Mouse (Mus musculus) embryonic facial prominence, embryonic 12.5 days (tissue): ENCODE data around the gene Cd300lb. TPM values are rescaled to one million over a fixed set of nuclear protein-coding genes. Genes with fewer than 3 reads are reported as not detected.
"Not testable (repeated sequence)": the region's sequence is repeated elsewhere in the genome, so short reads cannot be mapped to it uniquely, and the experiment has no call there.

Experiments
- ATAC-seq: fragments of 200-750 bp; cut with Nextera tagmentation; 2 replicates; pipeline ENCODE4 v1.8.0; 2017; ENCODE audit not compliant: insufficient number of reproducible peaks, insufficient read depth, low FRiP score, low TSS enrichment
- H3K27ac ChIP-seq: fragments of 300-500 bp; sonication (generic); 2 replicates; pipeline ENCODE4 v1.5.1; 2016; ENCODE audit warnings: mild to moderate bottlenecking
- H3K27me3 ChIP-seq: fragments of 300-500 bp; sonication (generic); 2 replicates; pipeline ENCODE4 v1.6.1; 2016; ENCODE audit warnings: mild to moderate bottlenecking, moderate library complexity
- H3K36me3 ChIP-seq: fragments of 300-500 bp; sonication (generic); 2 replicates; pipeline ENCODE4 v1.6.1; 2016; ENCODE audit warnings: mild to moderate bottlenecking
- H3K4me1 ChIP-seq: fragments of 300-500 bp; sonication (generic); 2 replicates; pipeline ENCODE4 v1.6.1; 2016
- H3K4me2 ChIP-seq: fragments of 300-500 bp; sonication (generic); replicated peaks from 2 replicates; pipeline ENCODE4 v1.6.1; 2016; ENCODE audit warnings: mild to moderate bottlenecking, moderate library complexity
- H3K4me3 ChIP-seq: fragments of 300-500 bp; sonication (generic); 2 replicates; pipeline ENCODE4 v1.5.1; 2016; ENCODE audit warnings: mild to moderate bottlenecking
- H3K9ac ChIP-seq: fragments of 300-500 bp; sonication (generic); 2 replicates; pipeline ENCODE4 v1.6.1; 2016; ENCODE audit warnings: mild to moderate bottlenecking, moderate library complexity
- H3K9me3 ChIP-seq: fragments of 300-500 bp; sonication (generic); 2 replicates; pipeline ENCODE4 v1.6.1; 2016; ENCODE audit warnings: mild to moderate bottlenecking, moderate library complexity
- whole genome bisulfite sequencing: fragments of 180-500 bp; shearing (Covaris S2); methylation state at CpG from one replicate; pipeline ENCODE4 v1.1.7; 2016; 5-methylcytosine and 5-hydroxymethylcytosine counted together
- polyA plus RNA-seq: library from polyadenylated mRNA; unstranded; fragments of >200 nt; fragmentation: Nextera tagmentation; extraction: Ambion mirVana; gene quantifications from 2 replicates; pipeline ENCODE4 v1.2.1, GENCODE M21; 2016

Gene Cd300lb
- polyA plus RNA-seq, 1 experiment from 2014 or later, result 0.36 TPM

DNA sequence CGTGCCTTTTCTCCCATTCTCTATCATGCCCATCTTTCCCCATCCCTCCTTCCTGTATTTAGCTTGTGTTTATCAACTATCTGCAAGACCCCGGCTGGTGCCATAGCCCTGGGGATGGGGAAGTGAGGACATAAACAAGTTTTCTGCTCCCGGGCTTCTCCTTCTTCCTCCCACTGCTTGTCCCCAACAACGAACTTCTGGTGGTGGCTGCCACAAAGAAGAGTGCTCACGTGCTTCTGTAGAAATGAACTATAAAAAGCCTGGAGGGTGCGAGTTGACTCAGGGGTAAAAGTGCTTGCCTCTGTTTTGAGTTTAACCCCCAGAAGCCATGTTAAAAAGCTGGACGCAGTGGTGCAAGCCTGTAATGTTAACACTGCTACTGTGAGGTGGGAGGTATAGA is 19.2 kb downstream of the Cd300lb start:
- Histone ChIP-seq H3K27ac (no peak overlapping the region), H3K4me1 (no peaks in the 10 kb centered on the region), H3K9me3 (no peaks in the 10 kb centered on the region), H3K36me3 (no peaks in the 10 kb centered on the region), H3K27me3 (no peaks in the 10 kb centered on the region), H3K4me2 (no peak overlapping the region), H3K4me3 (no peak overlapping the region), H3K9ac (no peak overlapping the region)
- no peak for ATAC-seq
- 41% methylated on average over 7 of the region's 7 CpGs for WGBS

GRCm38 (mm10) chr11:114912847-114913246 is 21.3 kb downstream of the Cd300lb start:
- Histone ChIP-seq H3K27me3 (no peaks in the 10 kb centered on the region), H3K4me3 (no peak overlapping the region), H3K27ac (no peak overlapping the region), H3K9ac (no peak overlapping the region), H3K9me3 (no peaks in the 10 kb centered on the region), H3K36me3 (no peaks in the 10 kb centered on the region), H3K4me1 (no peaks in the 10 kb centered on the region), H3K4me2 (no peak overlapping the region)
- no peak for ATAC-seq
- 17% methylated on average over 9 of the region's 9 CpGs for WGBS

DNA sequence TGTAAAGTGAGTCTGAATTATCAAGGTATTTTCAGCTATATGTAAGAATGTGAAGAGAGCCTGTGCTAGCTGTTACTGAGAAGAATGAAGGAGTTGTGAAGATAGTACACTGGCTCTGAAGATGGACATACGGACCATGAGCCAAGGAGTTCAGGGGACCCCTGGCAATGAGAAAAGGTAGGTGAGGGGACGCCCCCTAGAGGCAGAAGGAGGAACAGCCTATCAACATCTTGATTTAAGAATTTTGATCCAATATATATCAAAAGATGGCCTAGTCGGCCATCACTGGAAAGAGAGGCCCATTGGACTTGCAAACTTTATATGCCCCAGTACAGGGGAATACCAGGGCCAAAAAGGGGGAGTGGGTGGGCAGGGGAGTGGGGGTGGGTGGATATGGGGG is 24.6 kb downstream of the Cd300lb start:
- H3K4me2 ChIP-seq, H3K4me3 ChIP-seq, H3K36me3 ChIP-seq, H3K27me3 ChIP-seq, H3K4me1 ChIP-seq, H3K9ac ChIP-seq, ATAC-seq, H3K9me3 ChIP-seq, H3K27ac ChIP-seq: not testable (repeated sequence)
- WGBS, result 38% methylated on average over 3 of the region's 3 CpGs

GRCm38 (mm10) chr11:114908086-114908485 is 26.1 kb downstream of the Cd300lb start:
- Histone ChIP-seq H3K27me3 (no peaks in the 10 kb centered on the region), H3K9ac (no peak overlapping the region), H3K9me3 (no peaks in the 10 kb centered on the region), H3K4me1 (no peaks in the 10 kb centered on the region), H3K36me3 (no peaks in the 10 kb centered on the region), H3K4me2 (no peak overlapping the region), H3K27ac (no peak overlapping the region), H3K4me3 (no peak overlapping the region)
- WGBS, result 53% methylated on average over 4 of the region's 4 CpGs
- no peak for ATAC-seq

DNA sequence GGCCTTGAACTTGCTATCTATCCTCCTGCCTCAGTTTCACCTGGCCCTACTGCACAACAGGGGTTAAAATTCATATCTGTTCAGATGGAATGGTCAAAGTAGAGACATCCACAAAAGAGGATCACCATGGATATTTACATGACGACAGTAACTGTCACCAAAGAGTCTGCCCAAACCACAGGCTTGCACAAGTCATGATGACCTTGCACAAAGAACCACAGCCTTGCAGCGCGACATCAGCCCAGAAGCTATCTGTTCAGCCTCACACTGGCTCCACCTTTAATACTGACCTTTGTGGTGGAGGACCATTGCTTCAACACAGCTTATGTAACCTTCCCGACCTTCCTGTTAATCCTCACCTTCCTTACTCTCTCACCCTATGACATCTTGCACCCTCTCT is 26.6 kb downstream of the Cd300lb start:
- ATAC-seq, result no peak
- Histone ChIP-seq H3K27me3 (no peaks in the 10 kb centered on the region), H3K9ac (no peak overlapping the region), H3K4me3 (no peak overlapping the region), H3K9me3 (no peaks in the 10 kb centered on the region), H3K36me3 (no peaks in the 10 kb centered on the region), H3K4me1 (no peaks in the 10 kb centered on the region), H3K4me2 (no peak overlapping the region), H3K27ac (no peak overlapping the region)
- 83% methylated on average over 4 of the region's 4 CpGs for WGBS

DNA sequence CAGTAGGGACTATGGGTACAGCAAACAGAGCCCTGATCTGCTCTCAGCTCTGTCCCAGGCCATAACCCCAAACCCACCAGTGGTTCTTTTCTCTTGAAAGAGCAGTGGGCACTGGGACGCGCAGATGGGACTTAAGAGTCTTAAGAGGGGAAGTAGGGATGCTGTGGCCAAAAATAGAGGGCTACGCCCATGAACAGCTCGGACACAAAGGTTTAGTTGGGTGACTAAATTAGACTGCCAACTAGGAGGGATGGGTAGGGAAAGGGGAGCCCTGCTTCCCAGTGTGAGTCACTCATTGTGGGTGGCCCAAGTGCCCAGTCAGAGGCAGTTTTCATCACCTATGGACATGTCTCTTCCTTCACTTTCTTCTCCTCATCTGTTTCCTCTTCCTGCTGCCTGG is 31.0 kb downstream of the Cd300lb start:
- WGBS, result 94% methylated on average over 4 of the region's 4 CpGs

GRCm38 (mm10) chr11:114898026-114898425 is 36.2 kb downstream of the Cd300lb start:
- Histone ChIP-seq H3K27me3 (no peaks in the 10 kb centered on the region), H3K4me3 (no peak overlapping the region), H3K27ac (no peak overlapping the region), H3K4me1 (no peaks in the 10 kb centered on the region), H3K9me3 (no peaks in the 10 kb centered on the region), H3K36me3 (no peaks in the 10 kb centered on the region), H3K4me2 (no peak overlapping the region), H3K9ac (no peak overlapping the region)
- 32% methylated on average over 1 of the region's 1 CpGs for WGBS
- ATAC-seq, result no peak

More for the DNA sequence above, 31.0 kb downstream of the Cd300lb start:
- Histone ChIP-seq H3K27ac (no peak overlapping the region), H3K9me3 (no peaks in the 10 kb centered on the region), H3K27me3 (no peaks in the 10 kb centered on the region), H3K4me1 (no peaks in the 10 kb centered on the region), H3K4me3 (no peak overlapping the region), H3K9ac (no peak overlapping the region), H3K4me2 (no peak overlapping the region), H3K36me3 (no peaks in the 10 kb centered on the region)
- no peak for ATAC-seq

DNA sequence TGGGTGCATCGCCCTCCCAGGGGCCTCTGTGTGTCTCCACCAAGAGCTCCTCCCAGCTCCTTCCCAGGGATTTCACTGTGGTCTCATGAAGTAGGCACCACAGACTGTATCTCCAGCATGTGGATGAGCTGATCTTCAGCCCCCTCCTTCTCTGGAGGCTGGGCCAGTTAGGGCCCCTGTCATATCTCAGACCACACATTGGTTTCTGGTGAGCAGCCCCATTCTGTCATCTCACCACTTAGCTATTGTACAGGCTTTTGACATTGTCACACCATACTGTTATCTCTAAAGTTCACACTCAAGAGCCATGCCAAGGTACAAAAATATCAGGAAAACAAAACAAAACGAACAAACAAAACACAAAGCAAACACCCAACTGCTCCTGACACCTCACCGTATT is 38.1 kb downstream of the Cd300lb start:
- Histone ChIP-seq H3K9ac (no peak overlapping the region), H3K9me3 (no peaks in the 10 kb centered on the region), H3K27me3 (no peaks in the 10 kb centered on the region), H3K4me3 (no peak overlapping the region), H3K27ac (no peak overlapping the region), H3K4me1 (no peaks in the 10 kb centered on the region), H3K36me3 (no peaks in the 10 kb centered on the region), H3K4me2 (no peak overlapping the region)
- 79% methylated on average over 3 of the region's 3 CpGs for WGBS
- ATAC-seq, result no peak

DNA sequence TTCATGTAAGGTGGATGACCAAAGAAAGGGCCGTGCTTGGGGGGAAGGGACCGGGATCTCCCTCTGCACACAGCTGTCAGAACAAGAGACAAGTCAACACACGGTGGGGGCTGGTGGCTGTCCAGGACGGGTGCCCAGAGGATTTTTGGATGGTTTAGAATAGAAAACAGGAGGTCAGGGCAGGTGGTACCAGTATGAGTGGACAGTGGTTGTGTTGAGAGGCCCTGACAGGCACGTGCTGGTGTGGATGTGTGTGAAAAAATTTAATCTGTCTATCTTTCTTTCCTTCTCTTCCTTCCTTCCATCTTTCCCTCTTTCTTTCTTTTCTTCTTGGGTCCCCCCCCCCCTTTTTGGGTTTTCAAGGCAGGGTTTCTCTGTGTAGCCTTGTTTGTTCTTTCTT is 43.6 kb downstream of the Cd300lb start:
- no peaks in the 10 kb centered on the region for H3K4me1 ChIP-seq
- 56% methylated on average over 5 of the region's 5 CpGs for WGBS
- no peaks in the 10 kb centered on the region for H3K9me3 ChIP-seq
- H3K27me3 ChIP-seq, result no peaks in the 10 kb centered on the region
- H3K36me3 ChIP-seq, result no peaks in the 10 kb centered on the region
- H3K27ac ChIP-seq, result no peak overlapping the region
- no peak overlapping the region for H3K4me3 ChIP-seq
- no peak overlapping the region for H3K9ac ChIP-seq
- ATAC-seq, result no peak
- no peak overlapping the region for H3K4me2 ChIP-seq

DNA sequence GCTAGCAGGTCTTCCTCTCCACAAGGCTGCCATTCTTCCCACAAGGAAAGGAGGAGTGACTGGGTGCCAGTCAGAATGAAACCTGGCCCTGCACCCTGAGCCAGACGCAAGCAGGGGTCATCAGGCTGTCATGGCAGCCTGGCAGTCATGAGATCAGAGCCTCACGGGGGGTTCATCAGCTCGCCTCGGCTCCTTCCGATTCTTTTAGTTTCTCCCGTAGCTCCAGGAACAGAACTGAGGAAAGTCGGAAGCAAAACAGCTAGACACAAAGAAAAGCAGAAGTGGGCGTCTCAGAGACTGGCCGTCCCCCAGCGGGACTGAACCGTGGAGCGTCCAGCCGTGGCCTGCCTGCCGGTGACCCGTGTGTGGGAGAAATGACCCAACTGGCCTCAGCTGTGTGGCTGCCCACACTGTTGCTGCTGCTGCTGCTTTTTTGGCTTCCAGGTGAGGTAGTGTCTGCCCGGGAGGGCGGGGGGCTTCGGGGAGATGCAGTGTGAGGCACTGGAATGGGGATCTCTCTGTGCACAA is 44.1 kb downstream of the Cd300lb start, which contains the start of gene Cd300a:
TSS of gene Cd300a (plus strand) at position 51 of the 528 bp plus-strand sequence.
- no peak for ATAC-seq
- Histone ChIP-seq H3K9ac (no peak within 1 kb of the TSS), H3K4me3 (no peak within 1 kb of the TSS), H3K4me2 (no peak within 1 kb of the TSS), H3K27ac (no peak within 1 kb of the TSS), H3K27me3 (no peaks in the 10 kb centered on the region), H3K9me3 (no peaks in the 10 kb centered on the region), H3K4me1 (no peaks in the 10 kb centered on the region), H3K36me3 (no peaks in the 10 kb centered on the region)
- WGBS, result 63% methylated on average over 18 of the region's 18 CpGs

DNA sequence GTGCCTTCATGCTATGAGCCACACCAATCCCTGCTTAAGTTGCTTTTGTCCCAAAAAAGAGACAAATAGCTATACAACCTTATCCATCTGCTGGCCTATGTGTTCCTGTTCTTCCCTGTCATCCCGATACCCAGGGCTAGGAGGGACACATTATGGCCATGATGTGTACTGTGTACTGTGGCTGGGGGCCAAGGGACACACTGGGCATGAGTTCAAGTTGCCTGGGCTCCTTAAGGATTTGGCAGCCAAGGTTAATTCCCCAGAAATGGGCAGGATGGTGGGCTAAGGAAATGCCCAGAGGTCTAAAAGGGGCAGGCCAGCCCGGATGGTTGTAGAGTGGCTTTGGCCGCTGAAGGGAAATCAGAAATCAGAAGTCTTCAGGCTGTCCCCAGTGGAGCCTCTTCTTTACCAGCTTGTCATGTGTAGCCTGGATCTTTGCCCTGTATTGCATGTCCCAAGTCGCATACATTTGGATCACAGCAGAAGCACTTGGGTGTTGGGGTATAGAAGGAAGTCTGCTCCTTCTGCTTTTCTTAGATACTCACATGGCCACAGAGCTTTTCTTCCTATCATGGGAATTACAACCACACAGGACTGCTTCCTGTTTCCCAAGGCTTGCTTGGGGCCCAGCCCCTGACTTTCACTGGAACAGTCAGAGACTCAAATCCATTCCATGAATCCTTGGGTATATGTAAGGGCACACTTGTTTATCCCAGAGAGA is 49.6 kb downstream of the Cd300lb start:
- no peak for ATAC-seq
- Histone ChIP-seq H3K9ac (no peak overlapping the region), H3K27ac (no peak overlapping the region), H3K9me3 (no peaks in the 10 kb centered on the region), H3K4me3 (no peak overlapping the region), H3K36me3 (no peaks in the 10 kb centered on the region), H3K27me3 (no peaks in the 10 kb centered on the region), H3K4me2 (no peak overlapping the region), H3K4me1 (0 out of 2 replicates have a peak, but pooled peaks cover 3% of the 10 kb centered on the region)
- WGBS, result 88% methylated on average over 4 of the region's 4 CpGs

DNA sequence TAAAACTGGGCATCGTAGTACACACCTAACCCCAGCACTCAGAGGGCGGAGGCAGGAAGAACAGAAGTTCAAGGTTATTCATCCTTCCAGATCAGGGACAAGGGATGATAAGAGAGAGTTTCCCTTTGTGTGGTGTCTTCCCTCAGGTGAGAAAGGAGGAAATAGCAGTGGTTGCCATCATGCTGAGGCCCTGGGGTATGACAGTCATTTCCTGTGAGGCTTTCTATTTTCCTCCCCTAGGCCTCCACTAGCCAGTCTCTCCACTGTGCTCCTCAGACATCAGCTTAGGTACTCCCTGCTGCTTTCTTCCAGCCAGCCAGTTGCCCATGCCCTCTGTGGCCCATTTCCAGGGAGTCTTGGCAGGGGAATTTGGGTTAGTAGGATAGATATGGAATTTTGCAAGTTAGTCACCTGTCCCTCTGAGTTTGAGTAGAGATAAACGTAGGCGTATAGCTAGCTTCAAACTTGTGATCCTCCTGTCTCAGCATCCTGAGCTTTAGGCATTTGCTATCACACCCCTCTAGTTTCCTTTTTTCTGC is 50.9 kb downstream of the Cd300lb start:
- Histone ChIP-seq H3K27ac (no peak overlapping the region), H3K9me3 (no peaks in the 10 kb centered on the region), H3K27me3 (no peaks in the 10 kb centered on the region), H3K4me3 (no peak overlapping the region), H3K4me2 (no peak overlapping the region), H3K36me3 (no peaks in the 10 kb centered on the region), H3K4me1 (0 out of 2 replicates have a peak, but pooled peaks cover 3% of the 10 kb centered on the region), H3K9ac (no peak overlapping the region)
- no peak for ATAC-seq
- WGBS, result 86% methylated on average over 4 of the region's 4 CpGs
